Mouse (Mus musculus) kidney, adult 8-10 months (tissue): ENCODE data around the gene Hao2.

Source experiments
- DNase-seq, 2 experiments: peaks; one replicate each; pipeline ENCODE4 v3.0.0; 2022

Gene Hao2

DNA sequence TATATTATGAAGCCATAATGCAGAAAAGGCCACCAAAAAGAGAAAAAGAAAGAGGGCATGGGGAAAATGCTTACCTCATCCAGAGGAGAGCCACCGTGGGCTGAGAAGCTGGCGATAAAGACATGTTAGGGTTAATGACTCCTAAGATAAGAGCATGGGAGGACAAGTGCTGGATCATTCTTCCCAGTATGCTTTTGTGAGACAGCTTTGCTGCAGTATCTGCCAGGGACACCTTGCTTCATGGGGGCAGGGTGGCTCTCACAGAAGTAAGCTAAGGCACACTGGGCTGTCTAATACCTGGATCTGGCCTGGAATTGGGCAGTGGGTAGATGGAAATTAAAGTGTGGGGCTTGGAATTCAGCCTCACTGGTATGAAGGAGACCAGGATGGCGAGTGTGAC is 37.9 kb downstream of the Hao2 start:
- no peak for DNase-seq

- DNase-seq = peak; percentile 9 to 11
These were observed 39.4 kb downstream of the Hao2 start for GRCm38 (mm10) chr3:98853685-98854084.

DNA sequence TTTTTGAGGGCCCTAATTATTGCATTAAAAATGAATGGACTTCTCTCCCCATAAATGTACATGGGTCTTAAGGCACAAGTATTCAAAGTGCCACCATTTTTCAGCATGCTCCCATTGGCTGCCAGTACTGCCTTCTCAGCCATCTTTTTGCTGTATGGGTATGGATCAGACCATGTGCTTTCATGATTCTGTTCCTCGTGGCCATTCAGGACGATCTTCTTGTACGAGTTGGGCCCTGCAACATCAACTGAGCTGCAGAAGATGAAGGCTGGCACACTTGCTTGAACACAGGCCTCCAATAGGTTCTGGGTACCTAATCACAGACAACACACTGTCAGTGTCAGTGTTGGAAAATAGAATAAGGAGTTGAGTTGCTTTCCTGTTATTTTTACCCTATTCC is 40.0 kb downstream of the Hao2 start:
- no peak for DNase-seq

- no peak for DNase-seq
These were observed 40.4 kb downstream of the Hao2 start for GRCm38 (mm10) chr3:98852631-98853030.

GRCm38 (mm10) chr3:98851853-98852252 is 41.2 kb downstream of the Hao2 start:
- no peak for DNase-seq

DNA sequence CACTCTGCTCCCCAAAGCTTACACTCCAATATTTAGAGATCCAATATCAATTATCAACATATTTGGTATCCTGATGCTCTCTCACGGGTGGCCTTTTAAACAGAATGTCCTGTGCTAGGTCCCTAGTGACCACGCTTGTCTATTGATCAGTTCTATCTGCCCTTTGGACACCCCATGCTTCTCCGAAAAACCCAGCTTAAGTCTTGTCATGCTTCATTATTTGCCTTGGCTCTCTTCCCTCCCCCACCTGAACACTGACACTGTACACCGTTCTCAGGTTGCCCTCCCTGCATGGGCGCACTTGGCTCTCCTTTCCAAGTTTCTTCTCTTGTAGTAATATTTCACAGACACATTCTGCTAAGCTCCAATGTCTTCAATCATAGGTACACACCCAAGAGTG is 42.8 kb downstream of the Hao2 start:
- DNase-seq = no peak

DNA sequence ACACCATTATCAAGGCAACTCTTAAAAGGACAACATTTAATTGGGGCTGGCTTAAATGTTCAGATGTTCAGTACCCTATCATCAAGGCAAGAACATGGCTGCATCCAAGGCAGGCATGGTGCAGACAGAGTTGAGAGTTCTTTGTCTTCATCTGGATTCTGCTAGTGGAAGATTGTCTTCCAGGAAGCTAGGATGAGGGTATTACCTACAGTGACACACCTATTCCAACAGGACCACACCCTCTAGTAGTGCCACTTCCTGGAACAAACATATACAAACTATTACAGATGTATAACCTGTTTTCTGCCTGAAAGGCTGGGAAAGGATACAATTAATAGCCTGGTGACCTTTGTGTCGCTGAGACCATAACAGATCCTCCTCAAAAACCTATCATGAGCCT is 44.1 kb downstream of the Hao2 start:
- DNase-seq = no peak
